Mouse (Mus musculus) inflammation-experienced regulatory T-cells, adult 16 weeks (primary cell): ENCODE results near the gene Vmn1r70. TPM values are rescaled to one million over a fixed set of nuclear protein-coding genes. Genes with fewer than 3 reads are reported as not detected.

Experiments
- polyA plus RNA-seq: library from polyadenylated mRNA; unstranded; fragments of 100-300 nt; shearing (Covaris generic); gene quantifications from one replicate; pipeline ENCODE4 v1.2.1, GENCODE M21; 2017

Vmn1r70 gene
- not detected for polyA plus RNA-seq

GRCm38 (mm10) chr7:10631232-10631631 lies at the start of gene Vmn1r70:
TSS of gene Vmn1r70 (plus strand) at chr7:10631532.

DNA sequence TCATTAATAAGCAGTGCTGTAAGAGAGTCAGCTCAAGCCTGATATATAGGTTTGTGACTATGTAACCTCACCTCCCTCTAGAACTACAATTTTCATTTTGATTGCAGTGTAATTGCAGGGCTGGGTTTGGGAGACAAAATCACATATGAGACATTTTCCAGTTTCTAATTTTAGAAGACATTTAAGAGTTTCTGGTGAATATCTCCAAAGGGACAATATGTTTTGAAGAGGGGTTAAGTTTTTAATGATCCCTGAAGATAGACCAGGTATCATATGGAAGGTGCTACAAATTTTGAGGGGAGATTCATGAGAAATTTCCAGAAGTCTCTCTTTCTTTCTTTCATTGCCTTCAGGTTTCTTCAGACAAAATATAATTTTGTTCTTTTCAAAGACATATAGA lies 17.8 kb upstream of the Vmn1r70 start, which contains the start of gene Vmn1r69:
Vmn1r69 (minus strand) TSS at position 101 of the 400 bp plus-strand sequence.

Other genes starting within 250 kb of the Vmn1r70 start
- gene Vmn1r67, start 188.2 kb upstream of the Vmn1r70 start, polyA plus RNA-seq = not detected
- gene Zik1, start 136.1 kb upstream of the Vmn1r70 start, polyA plus RNA-seq = 2.5 TPM
- 0.05 TPM for gene Vmn1r68, start 73.0 kb upstream of the Vmn1r70 start, polyA plus RNA-seq
- gene Vmn1r69, start 17.9 kb upstream of the Vmn1r70 start, polyA plus RNA-seq = not detected
- not detected for gene Nlrp4b, start 56.3 kb downstream of the Vmn1r70 start, polyA plus RNA-seq
- gene Vmn1r71, start 122.8 kb downstream of the Vmn1r70 start, polyA plus RNA-seq = not detected